Mouse (Mus musculus): Measurements from ENCODE around the gene Vwa5b2.

Gene Vwa5b2

GRCm38 (mm10) chr16:20611357-20612227 lies 22.3 kb downstream of the Vwa5b2 start, which contains the start of the genes Eef1akmt4, Gm49333 and Alg3:
Gene Eef1akmt4, plus strand, starts transcription at chr16:20611593.
Gene Gm49333, plus strand, starts transcription at chr16:20611610.
Gene Alg3, minus strand, starts transcription at chr16:20611735.
- peak; percentile 95 for DNase-seq

GRCm38 (mm10) chr16:20619541-20620398 lies 30.5 kb downstream of the Vwa5b2 start:
- DNase-seq: no peak

GRCm38 (mm10) chr16:20620399-20620735 lies 31.1 kb downstream of the Vwa5b2 start:
- no peak for DNase-seq

GRCm38 (mm10) chr16:20620751-20621190 lies 31.5 kb downstream of the Vwa5b2 start:
- DNase-seq: no peak

- peak; percentile 75 for DNase-seq
Observed at GRCm38 (mm10) chr16:20621191-20621990, 32.1 kb downstream of the Vwa5b2 start, which contains the start of gene Camk2n2. Gene Camk2n2, minus strand, starts transcription at chr16:20621287.

- peak; percentile 75 for DNase-seq
Observed at GRCm38 (mm10) chr16:20621991-20622685, 32.9 kb downstream of the Vwa5b2 start.

GRCm38 (mm10) chr16:20623211-20623610 lies 33.9 kb downstream of the Vwa5b2 start:
- no peak for DNase-seq

GRCm38 (mm10) chr16:20628871-20629391 lies 39.7 kb downstream of the Vwa5b2 start:
- no peak for DNase-seq

GRCm38 (mm10) chr16:20629731-20630634 lies 40.7 kb downstream of the Vwa5b2 start, which contains the start of gene Ece2:
Gene Ece2, plus strand, starts transcription at chr16:20629828.
- DNase-seq: no peak

GRCm38 (mm10) chr16:20637410-20637809 lies 48.1 kb downstream of the Vwa5b2 start:
- no peak for DNase-seq

GRCm38 (mm10) chr16:20638367-20638766 lies 49.1 kb downstream of the Vwa5b2 start:
- DNase-seq: no peak

- DNase-seq: peak; percentile 84
Observed at GRCm38 (mm10) chr16:20642161-20642560, 52.9 kb downstream of the Vwa5b2 start.

- DNase-seq: no peak
Observed at GRCm38 (mm10) chr16:20643911-20644310, 54.6 kb downstream of the Vwa5b2 start.

- peak; percentile 97 for DNase-seq
Observed at GRCm38 (mm10) chr16:20651076-20651946, 62.0 kb downstream of the Vwa5b2 start, which contains the start of gene Psmd2. Gene Psmd2, plus strand, starts transcription at chr16:20651652.

GRCm38 (mm10) chr16:20651947-20652310 lies 62.7 kb downstream of the Vwa5b2 start:
- DNase-seq: no peak

GRCm38 (mm10) chr16:20653315-20653714 lies 64.0 kb downstream of the Vwa5b2 start:
- DNase-seq: no peak

All from lung, postnatal 36 days (tissue).